9 mouse cellular contexts compared by ENCODE assay signal in the genomic region with DNA sequence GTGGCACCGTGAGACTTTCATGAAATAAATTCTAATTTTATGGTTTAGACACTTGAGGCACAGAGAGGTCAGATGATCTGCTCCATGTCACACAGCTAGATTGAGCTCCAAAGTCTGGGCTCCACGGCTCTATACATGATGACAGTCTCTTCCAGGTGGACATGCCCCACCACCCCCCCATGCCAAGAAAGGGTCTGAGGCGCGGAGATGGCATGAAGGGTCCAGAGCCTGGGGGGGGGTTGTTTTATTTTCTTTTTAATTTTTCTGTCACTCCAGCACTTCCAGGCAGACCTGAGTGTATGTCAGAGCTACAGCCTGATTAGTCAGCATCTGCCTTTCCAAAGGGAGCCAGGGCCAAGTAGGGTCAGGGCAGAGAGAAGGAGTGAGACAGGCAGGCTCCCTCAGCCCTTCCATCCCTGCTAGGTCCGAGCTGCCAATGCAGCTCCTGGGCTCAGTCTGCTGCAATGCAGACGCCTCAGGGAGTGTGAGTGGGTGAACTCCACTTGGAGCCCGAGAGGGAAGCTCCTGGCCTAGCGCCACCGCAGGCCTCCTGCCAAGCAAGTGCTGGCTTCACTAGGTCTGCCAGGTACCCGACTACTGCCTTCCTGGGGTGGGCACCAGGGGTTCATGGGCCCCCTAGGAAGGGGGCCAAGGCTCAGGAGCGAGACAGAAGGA. TPM values are rescaled to one million over a fixed set of nuclear protein-coding genes. Genes with fewer than 3 reads are reported as not detected.
DNase-seq lines count a peak whose midpoint lies in the region; ATAC-seq and TF ChIP-seq lines count a peak whose summit lies in the region.
"Had no signal": no experiment of that assay in that cellular context is flagged by ENCODE, and none has a peak within 500 bp of the region (broad histone marks: within the 10 kb centered on the region; RNA-seq: fewer than 3 reads in every experiment).

No protein-coding gene starts in this region.

- 0 out of 2 replicates have a peak overlapping the region, but pooled peaks have one; percentile 36 for H3K9ac ChIP-seq in heart, embryonic 11.5 days (ENCODE audit: low read depth, low read length)
- peak overlapping the region; percentile 43; the same call in 1 of the 2 replicates for H3K9ac ChIP-seq in stomach, postnatal 0 days (ENCODE audit: low read length)

- 0 out of 2 replicates have a peak, but pooled peaks have one; percentile 21 for ATAC-seq in cerebellum, adult (ENCODE audit: insufficient number of reproducible peaks, low FRiP score, low TSS enrichment)
- ATAC-seq in heart, embryonic 11.5 days (replicated peaks; ENCODE audit: insufficient number of reproducible peaks, low FRiP score, low TSS enrichment): no peak
- no peak for ATAC-seq in stomach, postnatal 0 days (ENCODE audit: low FRiP score, low TSS enrichment)

- TF ChIP-seq CTCF in stomach, postnatal 0 days (IDR thresholded peaks at IDR 0.05; ENCODE audit: low read depth): no peak

- intact Hi-C loops in left cerebral cortex, postnatal 36 days (cut with DNase I): no loop called here

- no peak for TF ChIP-seq EP300 in stomach, postnatal 0 days (optimal IDR thresholded peaks at IDR 0.05)

- no peaks in the 10 kb centered on the region; the same call in 1 of the 2 replicates for H3K36me3 ChIP-seq in heart, embryonic 11.5 days (ENCODE audit: control insufficient read depth, insufficient read depth, low read length)
- H3K36me3 ChIP-seq in stomach, postnatal 0 days (ENCODE audit: control insufficient read depth, insufficient read depth, low read length): no peaks in the 10 kb centered on the region

- no peak overlapping the region for H3K4me3 ChIP-seq in heart, embryonic 11.5 days (ENCODE audit: low read depth, low read length)
- no peak overlapping the region for H3K4me3 ChIP-seq in stomach, postnatal 0 days (ENCODE audit: low read depth, low read length)

- peaks cover 9% of the 10 kb centered on the region for H3K4me1 ChIP-seq in heart, embryonic 11.5 days (ENCODE audit: control insufficient read depth, insufficient read depth, low read length)
- peaks cover 4% of the 10 kb centered on the region for H3K4me1 ChIP-seq in stomach, postnatal 0 days (replicated peaks; ENCODE audit: control insufficient read depth, insufficient read depth)

- DNase-seq in cerebellum, postnatal 4 days (ENCODE audit: low spot score in 2 of 2): no peak
- peak; percentile 46 to 47 for DNase-seq in spleen, postnatal 10 days (ENCODE audit: low spot score in 2 of 2)
- DNase-seq in spleen, postnatal 36 days (ENCODE audit: low spot score in 2 of 2): no peak
- DNase-seq in left cerebral cortex, postnatal 36 days (ENCODE audit: low spot score in 2 of 2): peak; percentile 83 to 89
- DNase-seq in stomach, postnatal 0 days (ENCODE audit: low spot score): peak; percentile 57
- no peak for DNase-seq in urinary bladder, adult 18-20 months (ENCODE audit: low spot score in 2 of 2)

- no peaks in the 10 kb centered on the region for H3K9me3 ChIP-seq in heart, embryonic 11.5 days (replicated peaks; ENCODE audit: control insufficient read depth, low read length)
- no peaks in the 10 kb centered on the region for H3K9me3 ChIP-seq in stomach, postnatal 0 days (ENCODE audit: control insufficient read depth, low read length)

- peaks cover 11% of the 10 kb centered on the region for H3K27me3 ChIP-seq in heart, embryonic 11.5 days (ENCODE audit: control insufficient read depth, insufficient read depth, low read length)
- H3K27me3 ChIP-seq in stomach, postnatal 0 days (ENCODE audit: control insufficient read depth, insufficient read depth, low read length): no peaks in the 10 kb centered on the region

- H3K27ac ChIP-seq in heart, embryonic 11.5 days (ENCODE audit: low read depth, low read length): no peak overlapping the region
- H3K27ac ChIP-seq in stomach, postnatal 0 days (replicated peaks): peak overlapping the region; percentile 53
- H3K27ac ChIP-seq: kidney, postnatal 0 days had no signal

- no peak overlapping the region for H3K4me2 ChIP-seq in heart, embryonic 11.5 days
- H3K4me2 ChIP-seq in stomach, postnatal 0 days (replicated peaks; ENCODE audit: low read depth): no peak overlapping the region

- WGBS in heart, embryonic 11.5 days (ENCODE audit: insufficient replicate concordance): 73% methylated on average over 11 of the region's 11 CpGs
- 60% methylated on average over 11 of the region's 11 CpGs for WGBS in stomach, postnatal 0 days

RNA-seq across cellular contexts. Expression of a gene that starts 2.3 kb away (rescaled TPM):
- 1.1 and 1.4 TPM in 2 replicates for polyA plus RNA-seq in heart, embryonic 11.5 days (2014; fragmentation: Nextera tagmentation; extraction: Ambion mirVana)
- 10 to 100 TPM; 55.9 to 57.5 TPM for total RNA-seq in left cerebral cortex, postnatal 36 days (2021)
- polyA plus RNA-seq in stomach, postnatal 0 days (2015; fragmentation: Nextera tagmentation; extraction: Ambion mirVana): 7.7 and 8.2 TPM in 2 replicates

RNA-seq across cellular contexts. Expression of a gene that starts 18.8 kb away (rescaled TPM):
- polyA plus RNA-seq in heart, embryonic 11.5 days (2014; fragmentation: Nextera tagmentation; extraction: Ambion mirVana): 13.6 and 14.8 TPM in 2 replicates
- total RNA-seq in left cerebral cortex, postnatal 36 days (2021): 10 to 100 TPM; 37.3 to 37.8 TPM
- polyA plus RNA-seq in stomach, postnatal 0 days (2015; fragmentation: Nextera tagmentation; extraction: Ambion mirVana): 19.0 and 21.0 TPM in 2 replicates

RNA-seq across cellular contexts. Expression of a gene that starts 22.6 kb away (rescaled TPM):
- 65.7 and 74.6 TPM in 2 replicates for polyA plus RNA-seq in heart, embryonic 11.5 days (2014; fragmentation: Nextera tagmentation; extraction: Ambion mirVana)
- 10 to 100 TPM; 50.3 to 62.4 TPM for total RNA-seq in left cerebral cortex, postnatal 36 days (2021)
- polyA plus RNA-seq in stomach, postnatal 0 days (2015; fragmentation: Nextera tagmentation; extraction: Ambion mirVana): 77.1 and 78.9 TPM in 2 replicates

Comparison
In these comparisons a context has a peak if more than half of its experiments do, and no peak if none do; other contexts are left out.
1. DNase-seq: peak in spleen, postnatal 10 days (2 of 2), left cerebral cortex, postnatal 36 days (2 of 2) and stomach, postnatal 0 days (single experiment); none in cerebellum, postnatal 4 days (0 of 2), spleen, postnatal 36 days (0 of 2) and urinary bladder, adult 18-20 months (0 of 2).